In genomic region chr4:95402273-95402672, GRCm38 (mm10) we compare ENCODE assay signal across 23 mouse cellular contexts.
DNase-seq lines count a peak whose midpoint lies in the region; ATAC-seq and TF ChIP-seq lines count a peak whose summit lies in the region.
"Had no signal": no experiment of that assay in that cellular context is flagged by ENCODE, and none has a peak within 500 bp of the region (broad histone marks: within the 10 kb centered on the region; RNA-seq: fewer than 3 reads in every experiment).

No protein-coding gene starts in this region.

- no peak for TF ChIP-seq POLR2A in kidney, adult 2 months (IDR thresholded peaks at IDR 0.05; ENCODE audit: low read depth, low read length)

- DNase-seq in kidney, adult 2 months = peak; percentile 20
- DNase-seq in kidney, postnatal 4 days = peak; percentile 57 to 63
- no peak for DNase-seq in kidney, adult 11 months
- peak; percentile 85 for DNase-seq in midbrain, embryonic 11.5 days (ENCODE audit: low spot score, missing footprints)
- no peak for DNase-seq in midbrain, embryonic 14.5 days
- DNase-seq in stomach, postnatal 0 days (ENCODE audit: low spot score) = no peak
- DNase-seq: cerebellum, adult 2 months; cerebellum, postnatal 14 days; gastrocnemius, adult 2 months; gastrocnemius, postnatal 36 days; heart, adult 2 months; left cerebral cortex, postnatal 4 days; liver, postnatal 0 days; thymus, adult 18-20 months; thymus, postnatal 25 days had no signal

- no peak for ATAC-seq in kidney, embryonic 15.5 days (replicated peaks; ENCODE audit: low FRiP score)
- ATAC-seq in midbrain, embryonic 11.5 days (ENCODE audit: low FRiP score) = no peak
- ATAC-seq in midbrain, embryonic 14.5 days (ENCODE audit: low FRiP score, low TSS enrichment) = no peak
- ATAC-seq in stomach, postnatal 0 days (ENCODE audit: low FRiP score, low TSS enrichment) = no peak
- ATAC-seq: forebrain, embryonic 16.5 days; hindbrain, embryonic 16.5 days; liver, embryonic 12.5 days; liver, postnatal 0 days had no signal

- H3K9ac ChIP-seq in kidney, embryonic 15.5 days = no peak overlapping the region
- H3K9ac ChIP-seq in midbrain, embryonic 11.5 days (ENCODE audit: low read length) = no peak overlapping the region
- H3K9ac ChIP-seq in midbrain, embryonic 14.5 days (replicated peaks; ENCODE audit: low read length) = no peak overlapping the region
- H3K9ac ChIP-seq in stomach, postnatal 0 days (ENCODE audit: low read length) = no peak overlapping the region
- H3K9ac ChIP-seq: heart, embryonic 12.5 days; liver, embryonic 12.5 days; liver, postnatal 0 days; midbrain, embryonic 12.5 days; neural tube, embryonic 13.5 days had no signal

- H3K4me1 ChIP-seq in kidney, adult 2 months (ENCODE audit: control insufficient read depth, insufficient read depth, low read length) = no peaks in the 10 kb centered on the region
- no peaks in the 10 kb centered on the region for H3K4me1 ChIP-seq in kidney, embryonic 15.5 days
- H3K4me1 ChIP-seq in midbrain, embryonic 11.5 days (ENCODE audit: control insufficient read depth, insufficient read depth, low read length) = no peaks in the 10 kb centered on the region
- H3K4me1 ChIP-seq in midbrain, embryonic 14.5 days (ENCODE audit: control insufficient read depth, insufficient read depth, low read length) = no peaks in the 10 kb centered on the region
- H3K4me1 ChIP-seq in stomach, postnatal 0 days (replicated peaks; ENCODE audit: control insufficient read depth, insufficient read depth) = no peaks in the 10 kb centered on the region
- H3K4me1 ChIP-seq: liver, embryonic 12.5 days; midbrain, embryonic 12.5 days; neural tube, embryonic 13.5 days had no signal

- no peak overlapping the region for H3K27ac ChIP-seq in kidney, adult 2 months (ENCODE audit: insufficient read depth, low read depth, low read length)
- no peak overlapping the region for H3K27ac ChIP-seq in kidney, embryonic 15.5 days
- no peak overlapping the region for H3K27ac ChIP-seq in midbrain, embryonic 11.5 days (ENCODE audit: low read depth, low read length)
- H3K27ac ChIP-seq in midbrain, embryonic 14.5 days (replicated peaks; ENCODE audit: low read depth, low read length) = no peak overlapping the region
- no peak overlapping the region for H3K27ac ChIP-seq in stomach, postnatal 0 days (replicated peaks)
- H3K27ac ChIP-seq: gastrocnemius, adult 2 months; heart, adult 2 months; liver, embryonic 12.5 days; midbrain, embryonic 12.5 days; neural tube, embryonic 13.5 days had no signal

- H3K27me3 ChIP-seq in kidney, adult 2 months (replicated peaks; ENCODE audit: control insufficient read depth, insufficient read depth, low read length) = no peaks in the 10 kb centered on the region
- no peaks in the 10 kb centered on the region for H3K27me3 ChIP-seq in kidney, embryonic 15.5 days
- no peaks in the 10 kb centered on the region for H3K27me3 ChIP-seq in midbrain, embryonic 11.5 days (ENCODE audit: control insufficient read depth, insufficient read depth, low read length)
- H3K27me3 ChIP-seq in midbrain, embryonic 14.5 days (ENCODE audit: control insufficient read depth, insufficient read depth, low read length) = no peaks in the 10 kb centered on the region
- no peaks in the 10 kb centered on the region for H3K27me3 ChIP-seq in stomach, postnatal 0 days (ENCODE audit: control insufficient read depth, insufficient read depth, low read length)
- H3K27me3 ChIP-seq: heart, embryonic 12.5 days; liver, embryonic 12.5 days; midbrain, embryonic 12.5 days; neural tube, embryonic 13.5 days had no signal

- no peaks in the 10 kb centered on the region for H3K9me3 ChIP-seq in kidney, embryonic 15.5 days (replicated peaks)
- H3K9me3 ChIP-seq in midbrain, embryonic 11.5 days (ENCODE audit: control insufficient read depth, low read length) = no peaks in the 10 kb centered on the region
- H3K9me3 ChIP-seq in midbrain, embryonic 14.5 days (ENCODE audit: control insufficient read depth, low read length) = no peaks in the 10 kb centered on the region
- no peaks in the 10 kb centered on the region for H3K9me3 ChIP-seq in stomach, postnatal 0 days (ENCODE audit: control insufficient read depth, low read length)
- H3K9me3 ChIP-seq: heart, embryonic 12.5 days; liver, embryonic 12.5 days; midbrain, embryonic 12.5 days; neural tube, embryonic 13.5 days had no signal

- no peak overlapping the region for H3K4me2 ChIP-seq in kidney, embryonic 15.5 days
- no peak overlapping the region for H3K4me2 ChIP-seq in midbrain, embryonic 11.5 days
- no peak overlapping the region for H3K4me2 ChIP-seq in midbrain, embryonic 14.5 days (ENCODE audit: low read length)
- no peak overlapping the region for H3K4me2 ChIP-seq in stomach, postnatal 0 days (replicated peaks; ENCODE audit: low read depth)
- H3K4me2 ChIP-seq: heart, embryonic 12.5 days; liver, embryonic 12.5 days; midbrain, embryonic 12.5 days; neural tube, embryonic 13.5 days had no signal

- WGBS in kidney, adult 2 months = 68% methylated on average over 6 of the region's 6 CpGs
- WGBS in kidney, embryonic 15.5 days = 76% methylated on average over 6 of the region's 6 CpGs
- WGBS in midbrain, embryonic 11.5 days = 92% methylated on average over 6 of the region's 6 CpGs
- 88% methylated on average over 6 of the region's 6 CpGs for WGBS in midbrain, embryonic 14.5 days
- WGBS in stomach, postnatal 0 days = 56% methylated on average over 6 of the region's 6 CpGs

- peak; percentile 27 for TF ChIP-seq EP300 in stomach, postnatal 0 days (optimal IDR thresholded peaks at IDR 0.05)

- no peaks in the 10 kb centered on the region for H3K36me3 ChIP-seq in kidney, adult 2 months (ENCODE audit: control insufficient read depth, insufficient read depth, low read length)
- no peaks in the 10 kb centered on the region for H3K36me3 ChIP-seq in kidney, embryonic 15.5 days
- H3K36me3 ChIP-seq in midbrain, embryonic 11.5 days (ENCODE audit: control insufficient read depth, insufficient read depth, low read length) = no peaks in the 10 kb centered on the region
- H3K36me3 ChIP-seq in midbrain, embryonic 14.5 days (ENCODE audit: control insufficient read depth, insufficient read depth, low read length) = no peaks in the 10 kb centered on the region
- H3K36me3 ChIP-seq in stomach, postnatal 0 days (ENCODE audit: control insufficient read depth, insufficient read depth, low read length) = no peaks in the 10 kb centered on the region
- H3K36me3 ChIP-seq: heart, embryonic 12.5 days; liver, embryonic 12.5 days; midbrain, embryonic 12.5 days; neural tube, embryonic 13.5 days had no signal

- no peak for TF ChIP-seq CTCF in kidney, adult 2 months (conservative IDR thresholded peaks at IDR 0.05; ENCODE audit: insufficient read depth, insufficient read length, low read depth, low read length)
- no peak for TF ChIP-seq CTCF in stomach, postnatal 0 days (IDR thresholded peaks at IDR 0.05; ENCODE audit: low read depth)

- no peak overlapping the region for H3K4me3 ChIP-seq in kidney, adult 2 months (ENCODE audit: insufficient read depth, low read depth, low read length)
- H3K4me3 ChIP-seq in kidney, embryonic 15.5 days (replicated peaks) = no peak overlapping the region
- H3K4me3 ChIP-seq in midbrain, embryonic 11.5 days (ENCODE audit: low read depth, low read length) = no peak overlapping the region
- no peak overlapping the region for H3K4me3 ChIP-seq in midbrain, embryonic 14.5 days (replicated peaks; ENCODE audit: low read depth, low read length)
- no peak overlapping the region for H3K4me3 ChIP-seq in stomach, postnatal 0 days (ENCODE audit: low read depth, low read length)
- H3K4me3 ChIP-seq: erythroblast, embryonic 14.5 days; gastrocnemius, adult 2 months; heart, adult 2 months; heart, embryonic 12.5 days; liver, embryonic 12.5 days; midbrain, embryonic 12.5 days; neural tube, embryonic 13.5 days had no signal

Comparison
In these comparisons a context has a peak if more than half of its experiments do, and no peak if none do; other contexts are left out.
1. DNase-seq: peak in kidney, adult 2 months (single experiment), kidney, postnatal 4 days (2 of 2) and midbrain, embryonic 11.5 days (single experiment); none in kidney, adult 11 months (single experiment), midbrain, embryonic 14.5 days (single experiment) and stomach, postnatal 0 days (single experiment).